Comparison of ENCODE assay signal across 13 mouse cellular contexts in genomic region chr5:41754836-41755235, GRCm38 (mm10). TPM values are rescaled to one million over a fixed set of nuclear protein-coding genes. Genes with fewer than 3 reads are reported as not detected.
DNase-seq lines count a peak whose midpoint lies in the region; ATAC-seq and TF ChIP-seq lines count a peak whose summit lies in the region.
"Had no signal": no experiment of that assay in that cellular context is flagged by ENCODE, and none has a peak within 500 bp of the region (broad histone marks: within the 10 kb centered on the region; RNA-seq: fewer than 3 reads in every experiment).

No protein-coding gene starts in this region.

- H3K9ac ChIP-seq in heart, embryonic 13.5 days = no peak overlapping the region
- H3K9ac ChIP-seq in midbrain, postnatal 0 days (replicated peaks; ENCODE audit: low read length, poor library complexity, severe bottlenecking) = no peak overlapping the region
- no peak overlapping the region for H3K9ac ChIP-seq in limb, embryonic 14.5 days (ENCODE audit: low read depth, low read length, severe bottlenecking)
- no peak overlapping the region for H3K9ac ChIP-seq in stomach, postnatal 0 days (ENCODE audit: low read length)
- H3K9ac ChIP-seq: embryonic facial prominence, embryonic 15.5 days; liver, embryonic 13.5 days had no signal

- H3K36me3 ChIP-seq in heart, embryonic 13.5 days = no peaks in the 10 kb centered on the region
- no peaks in the 10 kb centered on the region for H3K36me3 ChIP-seq in midbrain, embryonic 10.5 days
- H3K36me3 ChIP-seq in midbrain, postnatal 0 days (ENCODE audit: insufficient read depth, low read length) = no peaks in the 10 kb centered on the region
- H3K36me3 ChIP-seq in limb, embryonic 14.5 days (ENCODE audit: control insufficient read depth, insufficient read depth, low read length) = no peaks in the 10 kb centered on the region
- no peaks in the 10 kb centered on the region for H3K36me3 ChIP-seq in stomach, postnatal 0 days (ENCODE audit: control insufficient read depth, insufficient read depth, low read length)
- H3K36me3 ChIP-seq: embryonic facial prominence, embryonic 15.5 days; liver, embryonic 13.5 days had no signal

- H3K4me1 ChIP-seq in heart, embryonic 13.5 days = peaks cover 7% of the 10 kb centered on the region; the same call in 1 of the 2 replicates
- peaks cover 15% of the 10 kb centered on the region for H3K4me1 ChIP-seq in midbrain, embryonic 10.5 days
- no peaks in the 10 kb centered on the region for H3K4me1 ChIP-seq in midbrain, postnatal 0 days (ENCODE audit: insufficient read depth, low read length)
- no peaks in the 10 kb centered on the region for H3K4me1 ChIP-seq in limb, embryonic 14.5 days (ENCODE audit: control insufficient read depth, insufficient read depth, low read length)
- H3K4me1 ChIP-seq in stomach, postnatal 0 days (replicated peaks; ENCODE audit: control insufficient read depth, insufficient read depth) = no peaks in the 10 kb centered on the region
- H3K4me1 ChIP-seq: liver, embryonic 13.5 days had no signal

- peak overlapping the region; percentile 32 for H3K4me3 ChIP-seq in heart, embryonic 13.5 days
- H3K4me3 ChIP-seq in midbrain, embryonic 10.5 days = 0 out of 2 replicates have a peak overlapping the region, but pooled peaks have one; percentile 7
- no peak overlapping the region for H3K4me3 ChIP-seq in midbrain, postnatal 0 days (ENCODE audit: low read depth, low read length)
- H3K4me3 ChIP-seq in limb, embryonic 14.5 days (replicated peaks; ENCODE audit: low read length) = peak overlapping the region; percentile 3; the same call in 1 of the 2 replicates
- peak overlapping the region; percentile 23 for H3K4me3 ChIP-seq in stomach, postnatal 0 days (ENCODE audit: low read depth, low read length)
- H3K4me3 ChIP-seq: embryonic facial prominence, embryonic 15.5 days; liver, embryonic 13.5 days had no signal

- no peaks in the 10 kb centered on the region for H3K9me3 ChIP-seq in heart, embryonic 13.5 days
- no peaks in the 10 kb centered on the region for H3K9me3 ChIP-seq in midbrain, embryonic 10.5 days (replicated peaks)
- no peaks in the 10 kb centered on the region for H3K9me3 ChIP-seq in midbrain, postnatal 0 days (ENCODE audit: low read length)
- no peaks in the 10 kb centered on the region for H3K9me3 ChIP-seq in limb, embryonic 14.5 days (ENCODE audit: control insufficient read depth, low read length)
- H3K9me3 ChIP-seq in stomach, postnatal 0 days (ENCODE audit: control insufficient read depth, low read length) = no peaks in the 10 kb centered on the region
- H3K9me3 ChIP-seq: embryonic facial prominence, embryonic 15.5 days; liver, embryonic 13.5 days had no signal

- TF ChIP-seq EP300 in stomach, postnatal 0 days (optimal IDR thresholded peaks at IDR 0.05) = no peak

- H3K4me2 ChIP-seq in heart, embryonic 13.5 days = peak overlapping the region; percentile 53
- no peak overlapping the region for H3K4me2 ChIP-seq in midbrain, postnatal 0 days (ENCODE audit: low read depth, low read length, poor library complexity, severe bottlenecking)
- H3K4me2 ChIP-seq in limb, embryonic 14.5 days (replicated peaks; ENCODE audit: low read depth, low read length, severe bottlenecking) = peak overlapping the region; percentile 3; the same call in 1 of the 2 replicates
- H3K4me2 ChIP-seq in stomach, postnatal 0 days (replicated peaks; ENCODE audit: low read depth) = peak overlapping the region; percentile 36
- H3K4me2 ChIP-seq: embryonic facial prominence, embryonic 15.5 days; liver, embryonic 13.5 days had no signal

- under 1% methylated on average over 16 of the region's 16 CpGs for WGBS in heart, embryonic 13.5 days
- WGBS in midbrain, embryonic 10.5 days = 2% methylated on average over 16 of the region's 16 CpGs
- 0% methylated on average over 16 of the region's 16 CpGs for WGBS in midbrain, postnatal 0 days
- 2% methylated on average over 16 of the region's 16 CpGs for WGBS in limb, embryonic 14.5 days
- WGBS in stomach, postnatal 0 days = 3% methylated on average over 16 of the region's 16 CpGs

- intact Hi-C loops in heart, postnatal 36 days (cut with DNase I) = no loop called here

- H3K27me3 ChIP-seq in heart, embryonic 13.5 days (replicated peaks) = peaks cover 100% of the 10 kb centered on the region
- H3K27me3 ChIP-seq in midbrain, embryonic 10.5 days (ENCODE audit: low read depth, poor library complexity, severe bottlenecking) = peaks cover 100% of the 10 kb centered on the region
- peaks cover 87% of the 10 kb centered on the region for H3K27me3 ChIP-seq in midbrain, postnatal 0 days (ENCODE audit: insufficient read depth, low read length)
- H3K27me3 ChIP-seq in limb, embryonic 14.5 days (ENCODE audit: control insufficient read depth, insufficient read depth, low read length) = peaks cover 96% of the 10 kb centered on the region
- peaks cover 17% of the 10 kb centered on the region for H3K27me3 ChIP-seq in stomach, postnatal 0 days (ENCODE audit: control insufficient read depth, insufficient read depth, low read length)

- ATAC-seq in heart, embryonic 13.5 days (ENCODE audit: extremely low read depth, insufficient number of reproducible peaks, low FRiP score, low TSS enrichment) = no peak
- no peak for ATAC-seq in midbrain, postnatal 0 days (ENCODE audit: low FRiP score)
- ATAC-seq in limb, embryonic 14.5 days (ENCODE audit: low FRiP score, low read depth) = no peak
- ATAC-seq in stomach, postnatal 0 days (ENCODE audit: low FRiP score, low TSS enrichment) = no peak

- TF ChIP-seq POLR2A in limb, embryonic 14.5 days (IDR thresholded peaks at IDR 0.05; ENCODE audit: borderline replicate concordance, extremely low read depth, insufficient read depth, insufficient read length) = no peak

- H3K27ac ChIP-seq in heart, embryonic 13.5 days (replicated peaks) = no peak overlapping the region
- no peak overlapping the region for H3K27ac ChIP-seq in midbrain, embryonic 10.5 days (replicated peaks)
- no peak overlapping the region for H3K27ac ChIP-seq in midbrain, postnatal 0 days (ENCODE audit: low read depth, low read length)
- H3K27ac ChIP-seq in limb, embryonic 14.5 days (replicated peaks; ENCODE audit: low read depth, low read length) = no peak overlapping the region
- H3K27ac ChIP-seq in stomach, postnatal 0 days (replicated peaks) = no peak overlapping the region
- H3K27ac ChIP-seq: embryonic facial prominence, embryonic 15.5 days; liver, embryonic 13.5 days had no signal

- no peak for DNase-seq in heart, postnatal 36 days
- DNase-seq in midbrain, embryonic 10.5 days (ENCODE audit: low spot score) = no peak
- DNase-seq in midbrain, postnatal 0 days (ENCODE audit: low spot score) = no peak
- DNase-seq in limb, embryonic 14.5 days (ENCODE audit: low spot score) = no peak
- no peak for DNase-seq in stomach, postnatal 0 days (ENCODE audit: low spot score)
- no peak for DNase-seq in layer of hippocampus, postnatal 10 days (ENCODE audit: low spot score in 2 of 2)
- DNase-seq in kidney, postnatal 36 days = no peak
- DNase-seq: gastrocnemius, postnatal 10 days; liver, embryonic 13.5 days; thymus, postnatal 4 days had no signal

- no peak for TF ChIP-seq CTCF in midbrain, postnatal 0 days (IDR thresholded peaks at IDR 0.05)
- TF ChIP-seq CTCF in stomach, postnatal 0 days (IDR thresholded peaks at IDR 0.05; ENCODE audit: low read depth) = no peak

RNA-seq across cellular contexts. Expression of gene Nkx3-2, which starts 9.5 kb away (rescaled TPM):
- polyA plus RNA-seq in heart, embryonic 13.5 days (2015; fragmentation: Nextera tagmentation; extraction: Ambion mirVana) = 0.08 and 0.19 TPM in 2 replicates
- total RNA-seq in heart, postnatal 36 days (2021) = not detected
- polyA plus RNA-seq in midbrain, embryonic 10.5 days (2016; fragmentation: Nextera tagmentation; extraction: Ambion mirVana) = 0.17 and 0.40 TPM in 2 replicates
- total RNA-seq in midbrain, postnatal 0 days (2014; rRNA removed) = not detected in 2 replicates
- not detected in 2 replicates for polyA plus RNA-seq in midbrain, postnatal 0 days (2015; fragmentation: Nextera tagmentation; extraction: Ambion mirVana)
- 10.4 and 14.6 TPM in 2 replicates for polyA plus RNA-seq in limb, embryonic 14.5 days (2012; rRNA removed)
- 5.7 and 6.7 TPM in 2 replicates for polyA plus RNA-seq in limb, embryonic 14.5 days (2014; fragmentation: Nextera tagmentation; extraction: Ambion mirVana)
- polyA plus RNA-seq in stomach, postnatal 0 days (2015; fragmentation: Nextera tagmentation; extraction: Ambion mirVana) = 0.85 and 1.0 TPM in 2 replicates
- not detected for total RNA-seq in layer of hippocampus, postnatal 10 days (2021)
- total RNA-seq: layer of hippocampus, adult 18-20 months had no signal
- polyA plus RNA-seq: liver, embryonic 13.5 days had no signal

RNA-seq across cellular contexts. Expression of gene Rab28, which starts 46.9 kb away (rescaled TPM):
- 36.0 and 42.5 TPM in 2 replicates for polyA plus RNA-seq in heart, embryonic 13.5 days (2015; fragmentation: Nextera tagmentation; extraction: Ambion mirVana)
- 10 to 100 TPM; 88.5 to 91.7 TPM for total RNA-seq in heart, postnatal 36 days (2021)
- polyA plus RNA-seq in midbrain, embryonic 10.5 days (2016; fragmentation: Nextera tagmentation; extraction: Ambion mirVana) = 78.6 and 84.8 TPM in 2 replicates
- 51.4 and 60.7 TPM in 2 replicates for total RNA-seq in midbrain, postnatal 0 days (2014; rRNA removed)
- 39.6 and 43.4 TPM in 2 replicates for polyA plus RNA-seq in midbrain, postnatal 0 days (2015; fragmentation: Nextera tagmentation; extraction: Ambion mirVana)
- 63.0 and 67.4 TPM in 2 replicates for polyA plus RNA-seq in limb, embryonic 14.5 days (2012; rRNA removed)
- 87.0 and 94.2 TPM in 2 replicates for polyA plus RNA-seq in limb, embryonic 14.5 days (2014; fragmentation: Nextera tagmentation; extraction: Ambion mirVana)
- polyA plus RNA-seq in stomach, postnatal 0 days (2015; fragmentation: Nextera tagmentation; extraction: Ambion mirVana) = 44.4 and 46.7 TPM in 2 replicates
- 10 to 100 TPM; 55.6 to 56.4 TPM for total RNA-seq in layer of hippocampus, postnatal 10 days (2021)
